Mouse (Mus musculus) cerebellum, postnatal 25 days (tissue): ENCODE measurements around the gene Tceal1.
"Not testable (repeated sequence)": the region's sequence is repeated elsewhere in the genome, so short reads cannot be mapped to it uniquely, and the experiment has no call there.

Experiments used
- DNase-seq, 2 experiments: peaks; one replicate each; pipeline ENCODE4 v3.0.0; 2021; ENCODE audit warnings: mixed read lengths in 2 of 2

Tceal1 gene

GRCm38 (mm10) chrX:136707446-136708167 lies at the start of gene Tceal1:
Tceal1 (plus strand) TSS chrX:136707982.
- DNase-seq = peak; percentile 72 to 81

GRCm38 (mm10) chrX:136666281-136666706 lies 41.5 kb upstream of the Tceal1 start:
- DNase-seq = peak; percentile 70 to 81

- DNase-seq = peak; percentile 52 to 59
Measured at GRCm38 (mm10) chrX:136666762-136667464, 40.9 kb upstream of the Tceal1 start.

- no peak for DNase-seq
Measured at GRCm38 (mm10) chrX:136668794-136669193, 39.0 kb upstream of the Tceal1 start.

GRCm38 (mm10) chrX:136680989-136681388 lies 26.8 kb upstream of the Tceal1 start:
- no peak for DNase-seq

- not testable (repeated sequence) for DNase-seq
Measured at GRCm38 (mm10) chrX:136691606-136692293, 16.0 kb upstream of the Tceal1 start.

- DNase-seq = no peak
Measured at GRCm38 (mm10) chrX:136692294-136692675, 15.5 kb upstream of the Tceal1 start.

GRCm38 (mm10) chrX:136693196-136693595 lies 14.6 kb upstream of the Tceal1 start:
- peak; percentile 11 to 14 for DNase-seq

GRCm38 (mm10) chrX:136708168-136708681 lies 443 bp downstream of the Tceal1 start:
- DNase-seq = peak; percentile 58

GRCm38 (mm10) chrX:136708782-136709181 lies 1.0 kb downstream of the Tceal1 start:
- DNase-seq = peak; percentile 21 to 31

- not testable (repeated sequence) for DNase-seq
Measured at GRCm38 (mm10) chrX:136714742-136715474, 7.1 kb downstream of the Tceal1 start.

- DNase-seq = no peak
Measured at GRCm38 (mm10) chrX:136732016-136732415, 24.2 kb downstream of the Tceal1 start.

- no peak for DNase-seq
Measured at GRCm38 (mm10) chrX:136740087-136740790, 32.5 kb downstream of the Tceal1 start.

GRCm38 (mm10) chrX:136740791-136741650 lies 33.2 kb downstream of the Tceal1 start:
- DNase-seq = peak; percentile 88 to 92

- peak; percentile 82 to 85 for DNase-seq
Measured at GRCm38 (mm10) chrX:136741651-136742201, 33.9 kb downstream of the Tceal1 start.

GRCm38 (mm10) chrX:136742241-136742640 lies 34.5 kb downstream of the Tceal1 start:
- DNase-seq = peak in 1 of 2 experiments; percentile 33

- DNase-seq = peak; percentile 34 to 72
Measured at GRCm38 (mm10) chrX:136742661-136743103, 34.9 kb downstream of the Tceal1 start.

- DNase-seq = no peak
Measured at GRCm38 (mm10) chrX:136743459-136743858, 35.7 kb downstream of the Tceal1 start, which contains the start of gene Morf4l2. Morf4l2 (minus strand) TSS chrX:136743690.

- DNase-seq = no peak
Measured at GRCm38 (mm10) chrX:136744663-136745062, 36.9 kb downstream of the Tceal1 start.

- DNase-seq = no peak
Measured at GRCm38 (mm10) chrX:136749329-136749728, 41.5 kb downstream of the Tceal1 start.
